In the genomic region with DNA sequence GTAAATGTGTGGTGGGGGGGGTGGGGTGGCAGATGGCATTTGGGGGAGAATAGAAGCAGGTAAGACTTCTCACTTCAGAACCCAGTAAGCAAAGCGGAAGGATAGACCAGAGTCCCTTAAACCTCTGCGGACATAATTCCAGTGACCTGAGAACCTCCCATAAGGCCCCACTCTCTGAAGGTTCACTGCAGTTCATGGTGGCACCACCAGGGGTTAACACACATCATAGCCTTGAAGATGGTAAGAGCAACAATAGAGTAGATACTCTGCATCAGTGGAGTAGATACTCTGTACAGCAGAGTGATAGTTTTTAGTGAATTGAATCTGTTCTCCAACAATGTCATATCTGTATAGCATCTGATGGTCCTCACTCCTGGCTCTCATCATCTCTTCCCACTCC, we compare ENCODE assay signal across 1 mouse cellular context.
TF ChIP-seq lines count a peak whose summit lies in the region.

No protein-coding gene starts in this region.

TF ChIP-seq in CH12.LX, 34 proteins besides CTCF, POLR2A, EP300 and RAD21:
- no peak for TF ChIP-seq MXI1 (IDR thresholded peaks at IDR 0.05; ENCODE audit: low read depth, low read length)
- no peak for TF ChIP-seq MEF2A (IDR thresholded peaks at IDR 0.05; ENCODE audit: borderline replicate concordance, low read depth, low read length)
- no peak for TF ChIP-seq NRF1 (IDR thresholded peaks at IDR 0.05; ENCODE audit: low read depth, low read length)
- no peak for TF ChIP-seq KAT2A (IDR thresholded peaks at IDR 0.05; ENCODE audit: insufficient replicate concordance, low read length)
- TF ChIP-seq GABPA (IDR thresholded peaks at IDR 0.05; ENCODE audit: insufficient replicate concordance, low read depth, low read length) = no peak
- no peak for TF ChIP-seq BHLHE40 (IDR thresholded peaks at IDR 0.05; ENCODE audit: low read depth, low read length)
